Mouse (Mus musculus): ENCODE data around the gene Pdcd1. TPM values are rescaled to one million over a fixed set of nuclear protein-coding genes. Genes with fewer than 3 reads are reported as not detected.
"Not testable (repeated sequence)": the region's sequence is repeated elsewhere in the genome, so short reads cannot be mapped to it uniquely, and the experiment has no call there.

Pdcd1 gene
- total RNA-seq, 2 experiments from 2014 or later: not detected

- peak; percentile 33; the same call in 1 of the 2 replicates for ATAC-seq (replicated peaks; ENCODE audit: low FRiP score, poor library complexity, severe bottlenecking)
These were observed 17.2 kb downstream of the Pdcd1 start for GRCm38 (mm10) chr1:94034984-94035743.

- no peak for ATAC-seq (replicated peaks; ENCODE audit: low FRiP score, poor library complexity, severe bottlenecking)
These were observed 19.2 kb downstream of the Pdcd1 start for GRCm38 (mm10) chr1:94033075-94033602.

DNA sequence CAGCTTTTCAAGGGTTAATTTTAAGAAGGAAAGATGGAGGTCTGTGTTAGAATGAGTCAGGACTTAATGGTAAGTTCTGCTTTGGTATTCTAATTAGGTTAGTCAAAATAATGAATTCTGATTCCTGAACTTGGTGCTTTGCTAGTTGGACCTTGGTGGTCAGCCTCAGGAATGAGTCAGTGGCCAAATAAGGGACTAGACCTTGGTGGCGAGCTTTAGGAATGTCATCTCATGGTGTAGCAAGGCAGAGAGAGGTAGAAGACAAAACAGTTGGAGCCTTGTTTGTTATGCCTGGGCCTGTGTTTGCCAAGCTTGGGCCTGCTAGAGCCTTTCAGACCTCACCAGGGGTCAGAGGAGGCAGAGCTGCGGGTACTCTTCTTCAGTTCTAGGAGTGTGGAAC lies 23.6 kb downstream of the Pdcd1 start:
- ATAC-seq (replicated peaks; ENCODE audit: low FRiP score, poor library complexity, severe bottlenecking): no peak

DNA sequence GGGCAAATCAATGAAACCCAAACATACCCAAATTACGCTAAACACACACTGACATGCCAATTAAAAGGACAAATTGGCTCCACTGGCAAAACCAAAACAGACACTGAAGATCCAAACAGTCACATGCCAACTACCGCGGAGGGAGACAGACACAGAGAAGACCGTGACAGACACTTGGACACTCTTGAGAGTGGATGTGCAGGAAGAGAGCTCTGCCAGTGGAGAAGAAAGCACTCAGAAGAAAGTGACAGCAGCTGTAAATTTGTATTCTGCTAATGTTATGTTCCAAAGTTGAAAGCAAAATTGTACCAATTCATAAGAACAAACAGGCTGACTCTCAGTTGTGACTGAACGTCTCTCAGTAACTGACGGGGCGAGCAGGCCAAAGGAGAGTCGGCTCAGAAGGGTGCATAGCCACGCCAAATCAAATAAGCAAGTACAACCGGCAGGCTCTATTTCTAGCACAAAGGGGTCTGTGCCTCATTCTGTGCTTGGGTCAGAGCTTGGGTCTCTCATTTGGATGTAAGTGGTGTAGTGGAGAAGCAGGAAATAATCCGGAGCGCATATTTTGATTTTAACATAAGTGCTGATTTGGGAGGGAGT lies 24.7 kb downstream of the Pdcd1 start:
- no peak for ATAC-seq (replicated peaks; ENCODE audit: low FRiP score, poor library complexity, severe bottlenecking)

DNA sequence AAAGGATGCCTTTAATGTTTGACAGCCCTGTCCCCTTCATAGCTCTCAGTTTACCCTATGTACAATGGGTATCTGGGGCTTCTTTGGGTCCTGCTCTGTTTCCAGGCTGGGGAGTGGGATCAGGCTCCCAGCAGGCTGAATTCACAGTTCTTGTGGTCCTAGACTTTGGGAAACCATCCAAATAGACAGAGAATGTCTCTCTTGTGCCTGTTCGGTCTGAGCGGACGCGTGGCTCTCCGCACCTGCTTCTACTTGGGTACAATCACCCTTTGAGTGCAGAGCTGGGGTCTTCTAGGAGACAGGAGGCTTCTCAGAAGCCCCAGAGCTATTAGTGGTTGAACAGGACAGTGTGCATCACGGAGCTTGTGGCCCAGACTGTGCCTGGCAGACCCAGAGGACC lies 32.2 kb downstream of the Pdcd1 start, which contains the start of gene Neu4:
Neu4 (plus strand) TSS at position 301 of the 400 bp plus-strand sequence.
- no peak for ATAC-seq (replicated peaks; ENCODE audit: low FRiP score, poor library complexity, severe bottlenecking)

DNA sequence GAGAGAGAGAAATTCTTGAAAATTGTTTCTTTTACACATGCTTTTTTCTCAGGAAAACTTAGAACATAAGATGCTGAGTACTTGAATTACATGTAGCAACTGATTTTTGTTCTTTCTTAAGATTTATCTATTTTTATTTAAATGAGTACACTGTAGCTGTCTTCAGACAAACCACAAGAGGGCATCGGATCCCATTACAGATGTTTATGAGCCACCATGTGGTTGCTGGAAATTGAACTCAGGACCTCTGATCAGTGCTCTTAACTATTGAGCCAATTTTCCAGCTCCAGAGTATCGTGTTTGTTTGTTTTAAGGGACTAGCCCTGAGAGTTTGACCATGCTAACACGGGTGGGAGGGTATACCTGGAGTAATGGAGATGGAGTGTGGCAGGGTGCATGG lies 40.7 kb downstream of the Pdcd1 start:
- no peak for ATAC-seq (replicated peaks; ENCODE audit: low FRiP score, poor library complexity, severe bottlenecking)

GRCm38 (mm10) chr1:94008826-94009225 lies 43.5 kb downstream of the Pdcd1 start:
- ATAC-seq (replicated peaks; ENCODE audit: low FRiP score, poor library complexity, severe bottlenecking): not testable (repeated sequence)

- ATAC-seq (replicated peaks; ENCODE audit: low FRiP score, poor library complexity, severe bottlenecking): not testable (repeated sequence)
These were observed 46.3 kb downstream of the Pdcd1 start for GRCm38 (mm10) chr1:94005954-94006506.

DNA sequence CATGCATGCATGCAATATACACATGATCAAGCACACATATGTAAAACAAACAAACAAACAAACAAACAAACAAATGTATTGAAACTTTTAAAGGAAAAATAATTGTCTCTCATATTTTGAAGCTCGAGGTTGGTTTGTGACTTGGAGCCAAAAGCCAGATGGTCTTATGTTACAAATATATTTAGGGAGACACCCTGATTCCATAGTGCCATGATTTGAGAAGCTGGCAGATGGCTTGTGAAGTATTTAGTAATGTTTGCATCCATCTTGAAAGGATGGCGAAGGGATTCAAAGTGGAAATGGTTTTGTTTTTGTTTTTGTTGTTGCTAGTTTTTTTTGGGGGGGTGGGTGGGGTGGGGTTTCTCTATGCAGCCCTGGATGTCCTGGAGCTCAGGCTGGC lies 51.3 kb downstream of the Pdcd1 start:
- ATAC-seq (replicated peaks; ENCODE audit: low FRiP score, poor library complexity, severe bottlenecking): no peak

- not testable (repeated sequence) for ATAC-seq (replicated peaks; ENCODE audit: low FRiP score, poor library complexity, severe bottlenecking)
These were observed 60.9 kb downstream of the Pdcd1 start for GRCm38 (mm10) chr1:93991491-93991890.

- ATAC-seq (replicated peaks; ENCODE audit: low FRiP score, poor library complexity, severe bottlenecking): not testable (repeated sequence)
These were observed 61.3 kb downstream of the Pdcd1 start for GRCm38 (mm10) chr1:93991068-93991467.

DNA sequence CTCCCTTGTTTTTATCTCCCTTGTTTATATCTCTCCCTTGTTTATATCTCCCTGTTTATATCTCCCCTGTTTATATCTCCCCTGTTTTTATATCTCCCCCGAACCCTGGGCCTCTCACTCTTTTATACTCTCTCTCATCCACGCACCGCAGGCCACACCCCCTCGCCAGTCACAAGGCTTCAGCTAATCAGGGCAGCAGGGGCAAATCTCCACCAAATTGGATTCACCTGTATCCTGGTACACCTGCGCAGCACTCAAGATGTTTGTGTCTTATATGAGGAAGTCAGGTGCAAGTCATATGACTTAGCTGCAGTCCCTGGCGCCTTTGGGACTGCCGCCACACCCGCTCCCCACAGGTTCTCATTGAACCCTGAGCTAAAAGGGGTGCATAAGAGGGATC lies 62.1 kb downstream of the Pdcd1 start, which contains the start of gene Gal3st2c:
Gal3st2c (plus strand) TSS at position 301 of the 400 bp plus-strand sequence.
- not testable (repeated sequence) for ATAC-seq (replicated peaks; ENCODE audit: low FRiP score, poor library complexity, severe bottlenecking)

DNA sequence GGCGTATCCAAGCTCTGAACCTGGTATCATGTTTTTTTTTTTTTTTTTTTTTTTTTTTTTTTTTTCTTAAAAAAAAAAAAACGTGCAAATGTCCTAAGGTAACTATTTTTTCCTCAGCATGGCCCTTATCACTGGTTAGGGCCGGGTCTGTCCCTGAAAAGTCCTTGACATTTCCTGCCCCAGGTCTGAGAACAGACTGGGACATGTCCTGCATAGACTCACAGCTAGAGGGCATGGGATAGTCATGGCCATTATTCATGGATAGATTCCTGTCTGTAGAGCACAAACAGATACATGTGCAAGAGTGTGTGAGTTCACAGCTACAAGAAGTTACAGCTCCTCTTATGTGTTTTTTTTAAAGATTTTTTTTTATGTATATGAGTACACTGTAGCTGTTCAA lies 63.6 kb downstream of the Pdcd1 start:
- no peak for ATAC-seq (replicated peaks; ENCODE audit: low FRiP score, poor library complexity, severe bottlenecking)

Other genes with a start within 250 kb of the Pdcd1 start
- gene Ing5, start 248.6 kb downstream of the Pdcd1 start, total RNA-seq (2015; ENCODE audit: low replicate concordance): 10.5 and 18.4 TPM in 2 replicates
- gene Ing5, start 248.6 kb downstream of the Pdcd1 start, total RNA-seq (2017; ENCODE audit: low replicate concordance): 23.2 and 41.9 TPM in 2 replicates
- gene D2hgdh, start 227.6 kb downstream of the Pdcd1 start, total RNA-seq (2015; ENCODE audit: low replicate concordance): 4.0 and 18.4 TPM in 2 replicates
- gene D2hgdh, start 227.6 kb downstream of the Pdcd1 start, total RNA-seq (2017; ENCODE audit: low replicate concordance): 5.6 and 10.1 TPM in 2 replicates
- not detected in 2 replicates for gene Gal3st2, start 191.2 kb downstream of the Pdcd1 start, total RNA-seq (2015; ENCODE audit: low replicate concordance)
- not detected in 2 replicates for gene Gal3st2, start 191.2 kb downstream of the Pdcd1 start, total RNA-seq (2017; ENCODE audit: low replicate concordance)
- 0.72 TPM in 1 of 2 replicates, not detected in the other for gene Gal3st2b, start 134.2 kb downstream of the Pdcd1 start, total RNA-seq (2015; ENCODE audit: low replicate concordance)
- gene Gal3st2b, start 134.2 kb downstream of the Pdcd1 start, total RNA-seq (2017; ENCODE audit: low replicate concordance): not detected in 2 replicates
- not detected in 2 replicates for gene Gal3st2c, start 62.0 kb downstream of the Pdcd1 start, total RNA-seq (2015; ENCODE audit: low replicate concordance)
- not detected in 2 replicates for gene Gal3st2c, start 62.0 kb downstream of the Pdcd1 start, total RNA-seq (2017; ENCODE audit: low replicate concordance)
- not detected in 2 replicates for gene Neu4, start 32.1 kb downstream of the Pdcd1 start, total RNA-seq (2015; ENCODE audit: low replicate concordance)
- not detected in 2 replicates for gene Neu4, start 32.1 kb downstream of the Pdcd1 start, total RNA-seq (2017; ENCODE audit: low replicate concordance)